Comparison of ENCODE assay signal across 2 mouse cellular contexts in genomic region chr11:23299910-23300309, GRCm38 (mm10).
A peak's percentile ranks its signal among the peaks of the same experiment; 100 is the strongest.
TF ChIP-seq lines count a peak whose summit lies in the region.

No protein-coding gene starts in this region.

TF ChIP-seq in CH12.LX, 34 proteins besides CTCF, POLR2A, EP300 and RAD21 (continued from another document):
- TF ChIP-seq ELF1 (IDR thresholded peaks at IDR 0.05; ENCODE audit: low read depth, low read length), result no peak
- TF ChIP-seq POLR2AphosphoS2 (IDR thresholded peaks at IDR 0.05; ENCODE audit: low read depth, low read length), result peak; percentile 52; the same call in 1 of the 2 replicates
TF ChIP-seq in CH12.LX: peak in this region for 1.

TF ChIP-seq in MEL, 35 proteins besides CTCF, POLR2A, EP300 and RAD21 (continued from another document):
- no peak for TF ChIP-seq ETS1 (IDR thresholded peaks at IDR 0.05; ENCODE audit: low read depth, low read length)
